Mouse (Mus musculus): ENCODE results near the gene Cirbp. TPM values are rescaled to one million over a fixed set of nuclear protein-coding genes. Genes with fewer than 3 reads are reported as not detected.
A peak's percentile ranks its signal among the peaks of the same experiment; 100 is the strongest.

The Cirbp gene
- total and polyA plus RNA-seq, 2 experiments from 2014 or later, result 315 to 829 TPM

- DNase-seq (ENCODE audit: low spot score) (no peak), ATAC-seq (ENCODE audit: low FRiP score) (no peak)
- peak overlapping the region; percentile 81 for H3K9ac ChIP-seq (replicated peaks; ENCODE audit: low read length, poor library complexity, severe bottlenecking)
- TF ChIP-seq CTCF (IDR thresholded peaks at IDR 0.05), result no peak
- peak overlapping the region; percentile 68 for H3K4me3 ChIP-seq (ENCODE audit: low read depth, low read length)
- no peaks in the 10 kb centered on the region for H3K9me3 ChIP-seq (ENCODE audit: low read length)
- H3K27me3 ChIP-seq (ENCODE audit: insufficient read depth, low read length), result no peaks in the 10 kb centered on the region
- 12% methylated on average over 6 of the region's 6 CpGs for WGBS
- peaks cover 18% of the 10 kb centered on the region; the same call in 1 of the 2 replicates for H3K4me1 ChIP-seq (ENCODE audit: insufficient read depth, low read length)
- H3K36me3 ChIP-seq (ENCODE audit: insufficient read depth, low read length), result no peaks in the 10 kb centered on the region
- no peak overlapping the region for H3K27ac ChIP-seq (ENCODE audit: low read depth, low read length)
- peak overlapping the region; percentile 86 for H3K4me2 ChIP-seq (ENCODE audit: low read depth, low read length, poor library complexity, severe bottlenecking)
Observed at GRCm38 (mm10) chr10:80180288-80180687, 14.5 kb downstream of the Cirbp start.

DNA sequence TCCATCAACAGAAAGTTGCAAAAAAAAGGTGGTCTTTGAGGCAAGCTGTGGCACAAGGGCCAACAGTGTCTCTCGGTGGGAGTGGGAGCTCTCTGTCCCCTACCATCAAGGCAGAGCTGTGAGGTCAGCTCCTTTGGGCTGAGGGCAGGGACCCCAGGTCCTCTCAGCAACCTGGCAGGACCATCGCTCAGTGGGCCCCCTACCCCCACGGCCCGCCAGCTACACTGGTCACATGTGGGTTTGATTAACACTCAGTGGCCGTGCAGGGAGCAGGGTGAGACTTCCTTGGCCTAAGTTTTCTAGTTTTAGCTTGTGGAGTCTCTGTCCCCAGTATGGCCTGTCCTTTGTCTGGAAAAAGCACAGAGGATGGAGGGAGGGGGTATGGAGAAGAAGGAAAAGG lies 15.0 kb downstream of the Cirbp start:
- no peak for ATAC-seq (ENCODE audit: low FRiP score)
- H3K27ac ChIP-seq (ENCODE audit: low read depth, low read length), result peak overlapping the region; percentile 32; the same call in 1 of the 2 replicates

DNA sequence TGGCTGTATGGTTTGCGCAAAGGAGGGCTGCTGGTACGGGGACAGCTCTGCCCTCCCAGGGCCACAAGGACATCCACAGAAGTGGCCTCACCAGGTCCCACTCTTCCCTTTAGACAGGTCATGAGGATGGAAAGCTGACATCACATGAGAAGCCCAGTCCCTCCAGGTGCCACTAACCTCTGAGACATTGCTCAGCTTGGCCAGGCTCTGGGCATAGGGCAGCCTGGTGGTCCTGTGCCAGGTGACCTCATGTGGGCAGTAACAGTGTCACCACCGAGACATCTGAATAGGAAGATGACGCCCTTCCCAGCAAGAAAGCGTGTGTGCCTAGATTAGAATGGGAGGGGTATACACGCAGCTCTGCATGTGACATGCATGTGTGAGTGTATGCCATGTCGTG lies 16.8 kb downstream of the Cirbp start:
- Histone ChIP-seq H3K4me3 (ENCODE audit: low read depth, low read length) (peak overlapping the region; percentile 68; the same call in 1 of the 2 replicates), H3K36me3 (ENCODE audit: insufficient read depth, low read length) (peaks cover 8% of the 10 kb centered on the region; the same call in 1 of the 2 replicates), H3K27ac (ENCODE audit: low read depth, low read length) (0 out of 2 replicates have a peak overlapping the region, but pooled peaks have one; percentile 26), H3K4me1 (ENCODE audit: insufficient read depth, low read length) (peaks cover 18% of the 10 kb centered on the region; the same call in 1 of the 2 replicates), H3K4me2 (ENCODE audit: low read depth, low read length, poor library complexity, severe bottlenecking) (peak overlapping the region; percentile 86), H3K27me3 (ENCODE audit: insufficient read depth, low read length) (no peaks in the 10 kb centered on the region), H3K9ac (replicated peaks; ENCODE audit: low read length, poor library complexity, severe bottlenecking) (peak overlapping the region; percentile 57), H3K9me3 (ENCODE audit: low read length) (no peaks in the 10 kb centered on the region)
- 60% methylated on average over 7 of the region's 7 CpGs for WGBS
- ATAC-seq (ENCODE audit: low FRiP score) (no peak), DNase-seq (ENCODE audit: low spot score) (no peak)
- no peak for TF ChIP-seq CTCF (IDR thresholded peaks at IDR 0.05)

More for the DNA sequence above, 15.0 kb downstream of the Cirbp start:
- DNase-seq (ENCODE audit: low spot score), result no peak
- peak overlapping the region; percentile 81; the same call in 1 of the 2 replicates for H3K9ac ChIP-seq (replicated peaks; ENCODE audit: low read length, poor library complexity, severe bottlenecking)
- H3K4me2 ChIP-seq (ENCODE audit: low read depth, low read length, poor library complexity, severe bottlenecking), result peak overlapping the region; percentile 86
- no peaks in the 10 kb centered on the region for H3K27me3 ChIP-seq (ENCODE audit: insufficient read depth, low read length)
- H3K4me1 ChIP-seq (ENCODE audit: insufficient read depth, low read length), result peaks cover 18% of the 10 kb centered on the region; the same call in 1 of the 2 replicates
- H3K4me3 ChIP-seq (ENCODE audit: low read depth, low read length), result peak overlapping the region; percentile 68
- H3K36me3 ChIP-seq (ENCODE audit: insufficient read depth, low read length), result no peaks in the 10 kb centered on the region
- no peak for TF ChIP-seq CTCF (IDR thresholded peaks at IDR 0.05)
- WGBS, result 16% methylated on average over 5 of the region's 5 CpGs
- no peaks in the 10 kb centered on the region for H3K9me3 ChIP-seq (ENCODE audit: low read length)

DNA sequence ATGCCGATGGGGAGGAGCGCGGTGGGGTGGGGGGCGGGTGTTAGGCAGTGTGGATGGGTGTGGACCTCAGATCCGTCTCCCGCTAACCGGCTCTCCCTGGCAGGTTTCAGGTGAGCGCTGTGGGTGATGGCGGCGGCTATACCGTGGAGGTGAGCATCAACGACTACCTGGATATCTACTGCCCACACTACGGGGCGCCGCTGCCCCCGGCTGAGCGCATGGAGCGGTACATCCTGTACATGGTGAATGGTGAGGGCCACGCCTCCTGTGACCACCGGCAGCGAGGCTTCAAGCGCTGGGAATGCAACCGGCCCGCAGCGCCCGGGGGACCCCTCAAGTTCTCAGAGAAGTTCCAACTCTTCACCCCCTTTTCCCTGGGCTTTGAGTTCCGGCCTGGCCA lies 20.9 kb downstream of the Cirbp start:
- no peak overlapping the region for H3K4me3 ChIP-seq (ENCODE audit: low read depth, low read length)
- WGBS, result 43% methylated on average over 27 of the region's 27 CpGs
- no peak for ATAC-seq (ENCODE audit: low FRiP score)
- no peak overlapping the region for H3K27ac ChIP-seq (ENCODE audit: low read depth, low read length)
- no peak for DNase-seq (ENCODE audit: low spot score)
- H3K4me2 ChIP-seq (ENCODE audit: low read depth, low read length, poor library complexity, severe bottlenecking), result no peak overlapping the region
- H3K4me1 ChIP-seq (ENCODE audit: insufficient read depth, low read length), result 0 out of 2 replicates have a peak, but pooled peaks cover 4% of the 10 kb centered on the region
- H3K36me3 ChIP-seq (ENCODE audit: insufficient read depth, low read length), result peaks cover 19% of the 10 kb centered on the region
- no peak for TF ChIP-seq CTCF (IDR thresholded peaks at IDR 0.05)
- no peaks in the 10 kb centered on the region for H3K9me3 ChIP-seq (ENCODE audit: low read length)
- H3K9ac ChIP-seq (replicated peaks; ENCODE audit: low read length, poor library complexity, severe bottlenecking), result no peak overlapping the region
- H3K27me3 ChIP-seq (ENCODE audit: insufficient read depth, low read length), result no peaks in the 10 kb centered on the region

- H3K9me3 ChIP-seq (ENCODE audit: low read length), result no peaks in the 10 kb centered on the region
- TF ChIP-seq CTCF (IDR thresholded peaks at IDR 0.05), result no peak
- H3K4me3 ChIP-seq (ENCODE audit: low read depth, low read length), result no peak overlapping the region
- no peak overlapping the region for H3K9ac ChIP-seq (replicated peaks; ENCODE audit: low read length, poor library complexity, severe bottlenecking)
- H3K36me3 ChIP-seq (ENCODE audit: insufficient read depth, low read length), result peaks cover 19% of the 10 kb centered on the region
- 58% methylated on average over 10 of the region's 10 CpGs for WGBS
- no peak overlapping the region for H3K4me2 ChIP-seq (ENCODE audit: low read depth, low read length, poor library complexity, severe bottlenecking)
- DNase-seq (ENCODE audit: low spot score), result no peak
- no peak overlapping the region for H3K27ac ChIP-seq (ENCODE audit: low read depth, low read length)
- no peaks in the 10 kb centered on the region for H3K27me3 ChIP-seq (ENCODE audit: insufficient read depth, low read length)
- H3K4me1 ChIP-seq (ENCODE audit: insufficient read depth, low read length), result no peaks in the 10 kb centered on the region
- no peak for ATAC-seq (ENCODE audit: low FRiP score)
Observed at GRCm38 (mm10) chr10:80187739-80188138, 22.0 kb downstream of the Cirbp start.

- no peak for DNase-seq (ENCODE audit: low spot score)
- H3K4me3 ChIP-seq (ENCODE audit: low read depth, low read length), result no peak overlapping the region
- peak overlapping the region; percentile 10; the same call in 1 of the 2 replicates for H3K9ac ChIP-seq (replicated peaks; ENCODE audit: low read length, poor library complexity, severe bottlenecking)
- ATAC-seq (ENCODE audit: low FRiP score), result no peak
- no peak overlapping the region for H3K27ac ChIP-seq (ENCODE audit: low read depth, low read length)
- peaks cover 19% of the 10 kb centered on the region for H3K36me3 ChIP-seq (ENCODE audit: insufficient read depth, low read length)
- H3K4me1 ChIP-seq (ENCODE audit: insufficient read depth, low read length), result no peaks in the 10 kb centered on the region
- H3K4me2 ChIP-seq (ENCODE audit: low read depth, low read length, poor library complexity, severe bottlenecking), result no peak overlapping the region
- H3K9me3 ChIP-seq (ENCODE audit: low read length), result no peaks in the 10 kb centered on the region
- WGBS, result 40% methylated on average over 15 of the region's 15 CpGs
- TF ChIP-seq CTCF (IDR thresholded peaks at IDR 0.05), result no peak
- H3K27me3 ChIP-seq (ENCODE audit: insufficient read depth, low read length), result no peaks in the 10 kb centered on the region
Observed at GRCm38 (mm10) chr10:80188453-80189024, 22.8 kb downstream of the Cirbp start.
